Mouse (Mus musculus) c-Kit-positive CD71-positive TER-119-negative erythroid progenitor cells, embryonic 14.5 days (primary cell): ENCODE results near the gene Ubap2l.

Experiments
- DNase-seq: peaks from one replicate; pipeline ENCODE4 v3.0.0-alpha.2; 2013; ENCODE audit warnings: low read depth

Ubap2l gene

GRCm38 (mm10) chr3:90067851-90068250 lies 15.4 kb upstream of the Ubap2l start:
- no peak for DNase-seq

DNA sequence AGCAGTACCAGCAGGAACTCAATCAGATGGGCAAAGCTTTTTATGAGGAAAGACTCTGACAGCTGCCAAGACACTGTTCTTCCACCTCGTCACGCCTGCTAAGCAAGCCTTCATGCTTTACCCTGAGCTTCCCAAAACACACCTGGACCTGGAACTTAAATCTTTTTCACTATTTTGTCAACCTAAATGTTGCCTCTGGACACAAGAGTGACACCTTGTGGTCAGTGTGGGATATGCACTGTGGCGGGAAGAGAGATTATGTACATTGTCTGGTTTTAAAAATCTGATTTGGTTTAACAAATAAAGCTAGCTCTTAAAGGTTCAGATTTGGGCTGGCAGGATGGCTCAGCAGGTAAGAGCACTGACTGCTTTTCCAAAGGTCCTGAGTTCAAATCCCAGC lies 13.1 kb upstream of the Ubap2l start:
- DNase-seq, result no peak

DNA sequence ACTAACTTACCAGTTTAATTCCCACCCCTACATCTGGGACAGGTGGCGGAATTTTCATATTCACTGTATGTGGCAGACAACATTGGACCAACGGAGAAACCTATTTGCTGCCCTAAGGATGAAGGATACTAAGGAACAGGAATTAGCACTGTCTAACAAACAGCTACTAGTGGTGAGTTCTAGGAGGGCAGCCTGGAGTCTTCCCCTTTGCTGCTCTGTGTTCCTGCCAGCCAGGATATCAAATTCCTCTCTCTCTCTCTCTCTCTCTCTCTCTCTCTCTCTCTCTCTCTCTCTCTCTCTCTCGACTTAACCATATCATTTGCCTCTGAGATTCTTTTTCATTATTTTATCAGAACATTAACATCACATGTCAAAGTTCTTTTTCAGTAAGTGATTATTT lies 12.0 kb upstream of the Ubap2l start:
- no peak for DNase-seq

DNA sequence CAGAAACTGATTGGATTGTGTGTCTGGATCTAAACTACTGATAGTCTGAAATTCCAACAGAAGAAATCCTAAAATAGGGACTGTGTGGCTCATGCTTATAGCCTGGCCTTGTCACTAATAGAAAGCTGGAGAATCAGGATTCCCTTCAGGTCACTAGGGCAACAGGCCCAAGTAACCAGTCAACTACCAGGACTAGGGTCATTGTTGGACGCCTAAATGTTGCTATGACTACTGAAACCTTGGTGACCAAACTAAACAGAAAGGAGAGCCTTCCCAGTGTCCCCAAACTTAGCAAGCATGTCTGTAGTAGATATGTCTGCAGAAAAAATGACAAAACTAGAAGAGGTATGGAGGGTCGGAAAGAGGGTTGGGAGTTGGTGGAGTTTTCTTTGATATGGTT lies 10.1 kb upstream of the Ubap2l start:
- DNase-seq, result no peak

GRCm38 (mm10) chr3:90061549-90061948 lies 9.1 kb upstream of the Ubap2l start:
- no peak for DNase-seq

- DNase-seq, result peak; percentile 41
Measured at GRCm38 (mm10) chr3:90051441-90052350, 732 bp downstream of the Ubap2l start, which contains the start of gene 4933434E20Rik. Gene 4933434E20Rik, plus strand, starts transcription at chr3:90051636.

- DNase-seq, result no peak
Measured at GRCm38 (mm10) chr3:90049691-90050090, 2.7 kb downstream of the Ubap2l start.

DNA sequence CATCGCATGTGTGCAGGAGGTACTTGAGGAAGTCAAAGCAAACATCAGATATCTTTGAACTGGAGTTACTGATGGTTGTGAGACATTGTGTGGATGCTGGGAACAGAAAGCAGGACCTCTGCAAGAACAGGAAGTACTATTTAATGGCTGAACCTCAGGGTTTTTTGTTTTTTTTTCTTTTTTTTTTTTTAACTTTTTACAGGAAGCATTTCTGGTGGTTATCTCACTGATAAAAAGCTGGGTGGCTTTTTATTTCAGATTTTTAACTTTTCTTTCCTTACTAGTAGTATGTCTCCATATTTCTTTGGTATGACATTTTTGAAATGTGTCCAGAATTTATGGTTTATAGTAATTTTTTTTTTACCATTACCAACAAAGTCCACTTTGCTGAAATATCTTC lies 16.2 kb downstream of the Ubap2l start:
- no peak for DNase-seq

DNA sequence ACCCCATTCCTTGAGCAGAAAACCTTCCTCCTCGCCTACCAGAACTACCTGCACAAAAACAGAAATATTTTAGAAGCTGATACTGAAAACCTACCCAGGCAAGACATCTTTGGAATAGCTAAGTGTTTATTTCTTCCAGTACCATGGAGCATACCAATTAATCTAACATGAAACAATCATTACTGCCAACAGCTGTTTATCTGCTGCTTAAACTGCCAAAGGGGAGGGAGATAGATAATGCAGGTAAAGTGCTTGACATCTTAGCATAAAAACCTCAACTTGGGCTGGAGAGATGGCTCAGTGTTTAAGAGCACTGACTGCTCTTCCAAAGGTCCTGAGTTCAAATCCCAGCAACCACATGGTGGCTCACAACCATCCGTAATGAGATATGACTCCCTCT lies 17.8 kb downstream of the Ubap2l start:
- DNase-seq, result no peak

DNA sequence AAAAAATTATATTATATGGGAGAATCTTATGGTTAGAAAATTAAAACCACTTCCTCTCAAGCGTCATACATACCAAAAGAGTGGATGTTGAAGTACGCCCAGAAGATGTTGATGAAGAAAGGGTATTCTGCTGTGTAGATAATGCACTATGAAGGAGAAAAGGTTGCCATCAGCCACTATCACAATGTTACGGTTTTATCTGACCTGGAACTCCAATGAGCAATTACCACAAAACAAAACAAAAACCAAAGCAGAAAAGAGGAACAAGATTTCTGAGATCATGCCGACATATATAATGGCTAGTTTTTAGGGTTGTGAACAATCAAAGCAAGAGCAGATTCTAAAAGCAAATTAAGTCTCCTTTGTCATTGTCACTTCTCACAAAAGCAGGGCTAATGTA lies 35.8 kb downstream of the Ubap2l start:
- DNase-seq, result no peak

DNA sequence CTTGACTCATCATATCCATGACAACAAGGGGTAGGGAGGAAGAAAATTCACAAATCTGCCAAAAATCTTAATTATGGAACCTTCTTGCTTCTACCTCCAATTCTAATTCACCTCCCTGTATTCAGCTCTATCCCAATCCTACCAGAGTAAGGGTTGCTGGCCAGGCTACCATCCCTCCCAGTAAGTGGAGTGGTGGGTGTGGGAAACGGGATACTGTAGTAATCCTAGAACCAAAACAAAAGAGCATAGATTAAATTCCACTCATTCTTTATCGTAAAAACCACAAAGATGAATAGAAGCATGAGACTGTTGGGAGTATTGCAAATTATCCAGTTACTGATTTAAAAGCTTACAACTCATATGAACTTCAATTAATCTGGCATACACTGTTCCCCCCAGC lies 42.1 kb downstream of the Ubap2l start:
- DNase-seq, result no peak

DNA sequence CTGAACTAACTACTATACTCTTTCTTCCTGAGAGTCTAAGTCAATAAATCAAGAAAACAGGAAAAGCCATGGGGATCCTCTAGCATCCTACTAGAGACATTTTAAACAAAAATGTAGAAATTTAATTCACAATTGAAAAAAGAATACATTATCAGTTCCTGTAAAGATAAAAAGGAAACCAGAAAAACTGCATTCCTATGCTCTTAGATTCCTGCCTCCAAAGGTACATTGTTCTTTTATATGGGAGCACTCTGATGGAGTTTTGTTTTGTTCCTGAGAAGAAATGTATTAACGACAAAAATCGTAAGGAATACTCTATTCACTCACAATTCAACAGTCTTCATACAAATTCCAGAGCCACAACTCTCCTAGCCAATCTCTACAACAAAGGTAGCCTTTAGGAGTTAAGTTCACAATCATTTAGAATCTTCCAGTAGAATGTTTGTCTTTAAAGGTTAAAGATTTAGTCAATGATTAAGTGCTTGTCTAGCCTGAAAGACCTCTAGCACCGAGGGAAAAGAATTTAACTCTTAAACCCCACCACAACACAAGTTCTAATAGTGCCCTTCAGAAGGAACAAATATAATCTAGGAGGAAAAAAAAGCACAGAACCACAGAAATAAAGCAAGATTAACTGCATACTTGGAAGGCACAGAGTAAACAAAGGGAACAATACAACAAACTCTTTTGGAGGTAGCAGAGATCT lies 48.2 kb downstream of the Ubap2l start:
- no peak for DNase-seq

DNA sequence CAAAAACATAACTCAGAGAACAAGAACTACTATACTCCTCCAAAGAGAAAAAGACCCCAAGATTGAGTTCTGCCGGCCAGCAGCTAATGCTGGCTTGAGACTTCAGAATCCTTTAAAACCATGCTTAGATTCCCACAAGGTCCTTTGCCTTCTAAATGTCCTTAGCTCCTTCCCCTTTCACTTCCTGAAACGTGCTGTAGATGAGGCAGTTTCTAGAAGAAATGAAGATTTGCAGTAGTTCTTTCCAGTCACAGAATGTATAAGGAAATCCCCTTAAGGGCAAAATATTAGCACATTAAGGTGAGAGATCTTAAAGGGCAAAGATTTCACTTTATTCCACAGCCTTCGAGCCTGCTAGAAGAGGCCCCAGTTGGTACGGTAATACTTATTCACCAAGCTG lies 52.6 kb downstream of the Ubap2l start:
- DNase-seq, result no peak

GRCm38 (mm10) chr3:89999090-89999489 lies 53.3 kb downstream of the Ubap2l start:
- DNase-seq, result no peak

DNA sequence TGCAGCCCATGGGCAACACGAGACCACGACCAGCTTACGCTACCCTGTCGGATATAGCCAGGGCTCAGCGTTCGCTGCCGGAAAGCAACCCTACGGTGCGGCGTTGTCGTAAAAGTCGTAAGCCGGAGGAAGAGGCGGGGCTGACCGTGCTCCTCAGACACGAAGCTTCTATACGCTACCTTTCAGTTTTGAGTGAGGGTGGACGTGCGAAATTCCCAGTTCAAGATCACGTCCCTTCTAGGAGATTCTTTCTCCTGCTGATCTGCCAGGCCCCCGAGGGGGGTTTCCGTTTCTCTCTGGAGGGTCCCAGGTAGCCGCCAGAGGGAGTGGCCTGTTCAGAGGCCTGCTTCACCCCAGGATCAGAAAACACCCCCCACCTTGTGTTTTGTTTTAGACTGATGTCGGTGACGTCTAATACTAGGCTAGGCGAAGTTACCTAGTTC lies 53.8 kb downstream of the Ubap2l start, which contains the start of gene Hax1:
Gene Hax1, minus strand, starts transcription at position 169 of the 443 bp plus-strand sequence.
- DNase-seq, result peak; percentile 91

DNA sequence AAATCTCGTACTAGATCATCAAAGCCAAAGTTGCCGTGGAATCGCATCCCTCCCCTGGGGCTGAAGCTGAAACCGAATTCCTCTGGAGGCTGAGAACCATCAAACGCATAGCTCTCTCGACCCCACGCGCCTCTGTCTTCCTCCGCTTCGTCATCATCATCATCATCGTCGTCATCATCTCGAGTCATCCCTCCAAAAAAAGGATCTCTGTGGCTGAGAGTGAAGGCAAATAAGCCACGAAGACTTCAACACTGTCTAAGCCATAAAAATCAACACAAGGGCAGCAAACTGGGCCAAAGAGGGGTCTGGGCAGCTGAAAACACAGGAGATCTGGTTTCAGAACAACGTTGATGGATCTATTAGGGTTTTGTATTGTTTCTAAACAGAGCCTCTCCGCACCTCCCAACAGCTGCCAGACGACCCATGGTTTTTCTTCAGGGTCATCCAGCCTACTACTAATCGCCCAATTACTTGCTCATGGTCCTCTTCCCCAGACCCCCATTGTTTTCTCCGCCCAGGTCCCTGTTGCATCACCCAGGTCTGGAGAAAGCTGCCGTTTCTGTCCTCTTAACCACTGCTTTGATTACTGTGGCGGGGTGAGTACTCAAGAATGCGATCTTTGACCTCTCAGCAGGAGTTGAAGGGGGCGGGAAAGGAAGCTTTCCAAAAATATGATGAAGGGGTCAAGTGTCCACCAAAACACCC lies 54.5 kb downstream of the Ubap2l start:
- DNase-seq, result peak; percentile 47

DNA sequence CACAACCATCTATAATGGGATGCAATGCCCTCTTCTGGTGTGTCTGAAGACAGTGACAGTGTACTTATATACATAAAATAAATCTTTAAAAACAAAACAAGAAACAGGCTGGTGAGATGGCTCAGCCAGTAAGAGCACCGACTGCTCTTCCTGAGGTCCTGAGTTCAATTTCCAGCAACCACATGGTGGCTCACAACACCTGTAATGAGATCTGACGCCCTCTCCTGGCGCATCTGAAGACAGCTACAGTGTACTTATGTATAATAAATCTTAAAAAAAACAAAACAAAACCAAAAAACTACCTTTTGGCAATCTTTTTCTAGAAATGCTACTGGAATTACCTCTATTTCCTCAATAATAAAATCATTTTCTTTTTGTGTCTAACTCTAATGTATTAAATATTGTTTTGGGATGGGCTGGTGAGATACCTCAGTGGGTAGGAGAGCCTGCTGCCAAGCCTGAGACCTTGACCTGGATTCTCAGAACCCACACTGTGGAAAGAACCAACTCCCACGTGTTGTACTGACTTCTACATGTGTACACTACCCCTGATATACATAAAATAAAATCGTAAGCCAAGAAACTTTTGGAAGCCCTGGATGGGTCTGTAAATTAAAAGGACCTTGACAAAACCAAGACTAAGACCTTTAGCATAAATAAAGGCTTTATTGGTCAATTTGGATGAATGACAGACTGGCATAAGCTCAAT lies 57.5 kb downstream of the Ubap2l start:
- DNase-seq, result no peak

DNA sequence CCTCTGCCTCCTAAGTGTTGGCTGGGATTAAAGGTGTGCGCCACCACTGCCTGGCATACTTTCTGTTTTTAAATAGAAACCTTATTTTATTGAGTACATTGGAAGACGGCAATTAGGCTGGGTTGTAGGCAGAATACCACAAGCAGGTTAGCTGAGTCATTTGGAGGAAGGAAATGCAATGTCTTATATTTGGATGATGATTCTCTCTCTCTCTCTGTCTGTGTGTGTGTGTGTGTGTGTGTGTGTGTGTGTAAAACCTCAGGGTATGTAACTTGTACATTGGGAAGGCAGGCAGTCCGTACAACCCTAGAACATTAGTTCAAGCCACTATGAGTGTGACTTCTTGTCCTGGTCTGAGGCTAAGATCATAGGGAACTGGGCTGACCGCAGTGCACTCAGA lies 64.6 kb downstream of the Ubap2l start:
- DNase-seq, result no peak

- no peak for DNase-seq
Measured at GRCm38 (mm10) chr3:89987211-89987610, 65.2 kb downstream of the Ubap2l start.

DNA sequence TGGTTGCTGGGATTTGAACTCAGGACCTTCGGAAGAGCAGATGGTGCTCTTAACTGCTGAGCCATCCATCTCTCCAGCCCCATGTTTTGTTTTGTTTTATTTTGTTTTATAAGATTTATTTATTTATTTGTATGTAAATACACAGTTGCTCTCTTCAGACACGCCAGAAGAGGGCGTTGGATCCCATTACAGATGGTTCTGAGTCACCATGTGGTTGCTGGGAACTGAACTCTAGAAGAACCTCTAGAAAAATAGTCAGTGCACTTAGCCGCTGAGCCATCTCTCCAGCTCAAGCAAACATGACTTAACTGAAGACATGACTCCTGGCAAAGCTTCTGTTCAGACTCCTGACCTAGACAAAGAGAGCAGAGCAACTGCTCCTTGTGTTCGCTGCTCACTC lies 70.0 kb downstream of the Ubap2l start:
- DNase-seq, result no peak

DNA sequence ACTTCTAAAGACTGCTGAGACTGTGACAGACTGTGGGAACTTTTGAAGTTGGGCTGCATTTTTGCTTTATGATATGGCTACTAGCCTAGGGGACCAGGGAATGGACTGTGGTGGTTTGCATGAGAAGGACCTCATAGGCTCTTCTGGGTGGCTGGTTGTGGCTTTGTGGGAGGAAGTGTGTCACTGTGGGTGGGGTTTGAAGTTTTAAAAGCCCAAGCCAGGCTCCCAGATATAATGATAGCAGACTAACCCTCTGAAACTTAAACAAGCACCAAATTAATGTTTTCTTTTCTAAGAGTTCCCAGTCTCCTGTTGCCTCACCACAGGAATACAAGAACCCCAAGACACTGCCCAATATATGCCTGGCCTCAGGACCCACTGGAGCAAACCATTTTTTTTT lies 75.6 kb downstream of the Ubap2l start:
- DNase-seq, result no peak

GRCm38 (mm10) chr3:89968509-89968908 lies 83.9 kb downstream of the Ubap2l start:
- DNase-seq, result no peak
